Mouse (Mus musculus) heart, postnatal 0 days (tissue): ENCODE results near the gene Afap1. TPM values are rescaled to one million over a fixed set of nuclear protein-coding genes. Genes with fewer than 3 reads are reported as not detected.

Experiments
- ATAC-seq: fragments of 200-750 bp; cut with Nextera tagmentation; 2 replicates; pipeline ENCODE4 v1.8.0; 2017; ENCODE audit warnings: low read depth, moderate number of reproducible peaks, moderate library complexity; ENCODE audit not compliant: insufficient read depth
- DNase-seq: peaks from one replicate; pipeline ENCODE4 v3.0.0-alpha.2; 2016; ENCODE audit warnings: low spot score
- H3K27ac ChIP-seq: fragments of 300-500 bp; sonication (generic); 2 replicates; pipeline ENCODE4 v1.5.1; 2014; ENCODE audit warnings: low read depth, mild to moderate bottlenecking
- H3K27me3 ChIP-seq: fragments of 300-500 bp; sonication (generic); 2 replicates; pipeline ENCODE4 v1.6.1; 2014; ENCODE audit warnings: low read length, mixed read lengths; ENCODE audit not compliant: control insufficient read depth, insufficient read depth
- H3K36me3 ChIP-seq: fragments of 300-500 bp; sonication (generic); replicated peaks from 2 replicates; pipeline ENCODE4 v1.6.1; 2014; ENCODE audit warnings: low read length, mixed read lengths; ENCODE audit not compliant: control insufficient read depth, insufficient read depth
- H3K4me1 ChIP-seq: fragments of 300-500 bp; sonication (generic); 2 replicates; pipeline ENCODE4 v1.6.1; 2014; ENCODE audit warnings: antibody characterized with exemption; ENCODE audit not compliant: control insufficient read depth, insufficient read depth
- H3K4me2 ChIP-seq: fragments of 300-500 bp; sonication (generic); 2 replicates; pipeline ENCODE4 v1.6.1; 2014; ENCODE audit warnings: low read depth, mild to moderate bottlenecking, low read length, moderate library complexity
- H3K4me3 ChIP-seq: fragments of 300-500 bp; sonication (generic); 2 replicates; pipeline ENCODE4 v1.5.1; 2014; ENCODE audit warnings: low read depth, low read length
- H3K9ac ChIP-seq: fragments of 300-500 bp; sonication (generic); replicated peaks from 2 replicates; pipeline ENCODE4 v1.6.1; 2014; ENCODE audit warnings: low read depth, low read length, mixed read lengths
- H3K9me3 ChIP-seq: fragments of 300-500 bp; sonication (generic); replicated peaks from 2 replicates; pipeline ENCODE4 v1.6.1; 2016; ENCODE audit warnings: low read length; ENCODE audit not compliant: control insufficient read depth
- CTCF ChIP-seq: IDR thresholded peaks from 2 replicates; pipeline ENCODE4 v1.5.1; 2016; ENCODE audit warnings: antibody characterized with exemption, control low read depth, low read depth
- EP300 ChIP-seq: IDR thresholded peaks from 2 replicates; pipeline ENCODE4 v1.6.1; 2016; ENCODE audit warnings: antibody characterized with exemption, low read depth
- WGBS: fragments of 180-500 bp; shearing (Covaris S2); extraction: QIAGEN DNeasy Blood & Tissue Kit; methylation state at CpG from one replicate; pipeline ENCODE4 v1.1.7; 2014; 5-methylcytosine and 5-hydroxymethylcytosine counted together
- polyA plus RNA-seq: library from polyadenylated mRNA; unstranded; fragments of >200 nt; fragmentation: Nextera tagmentation; extraction: Ambion mirVana; gene quantifications from 2 replicates; pipeline ENCODE4 v1.2.1, GENCODE M21; 2015
- total RNA-seq: library from RNA; depleted of rRNA; stranded (reverse); fragments of >200 nt; gene quantifications from 2 replicates; pipeline ENCODE4 v1.2.3, GENCODE M21; 2014; ENCODE audit warnings: low replicate concordance

Afap1 gene
- total and polyA plus RNA-seq, 2 experiments from 2014 or later: 14.9 to 30.3 TPM

GRCm38 (mm10) chr5:35946841-35947240 lies 53.7 kb downstream of the Afap1 start:
- H3K4me2 ChIP-seq: no peak overlapping the region
- H3K36me3 ChIP-seq: peaks cover 49% of the 10 kb centered on the region
- no peak for TF ChIP-seq EP300
- TF ChIP-seq CTCF: no peak
- H3K9ac ChIP-seq: no peak overlapping the region
- H3K9me3 ChIP-seq: no peaks in the 10 kb centered on the region
- peak overlapping the region; percentile 4; the same call in 1 of the 2 replicates for H3K27ac ChIP-seq
- peaks cover 15% of the 10 kb centered on the region for H3K4me1 ChIP-seq
- DNase-seq (no peak), ATAC-seq (peak; percentile 49; the same call in 1 of the 2 replicates)
- H3K4me3 ChIP-seq: no peak overlapping the region
- WGBS: 43% methylated on average over 2 of the region's 2 CpGs
- no peaks in the 10 kb centered on the region for H3K27me3 ChIP-seq

DNA sequence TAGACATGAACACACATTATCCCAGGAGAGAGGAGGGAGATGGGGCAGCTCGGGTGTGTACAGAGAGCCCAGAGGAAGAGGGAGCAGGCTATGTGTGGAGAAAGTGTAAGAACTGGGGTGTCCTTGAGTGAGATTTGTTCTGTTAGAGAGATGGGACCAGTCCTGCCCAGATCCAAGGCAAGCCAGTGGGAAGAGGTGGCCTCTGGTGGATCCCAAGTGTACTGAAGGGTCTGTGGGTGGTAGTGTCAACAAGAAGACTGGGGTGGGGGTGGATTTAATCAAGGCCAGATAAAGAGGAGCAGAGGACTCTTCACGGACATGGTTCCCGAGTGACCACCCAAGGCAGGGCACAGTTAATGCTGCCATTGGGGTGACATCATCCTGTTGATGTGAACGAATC lies 54.3 kb downstream of the Afap1 start:
- 40% methylated on average over 4 of the region's 4 CpGs for WGBS
- H3K9ac ChIP-seq: no peak overlapping the region
- H3K4me1 ChIP-seq: peaks cover 15% of the 10 kb centered on the region
- H3K4me3 ChIP-seq: no peak overlapping the region
- no peak for TF ChIP-seq EP300
- peak; percentile 43 for TF ChIP-seq CTCF
- H3K27me3 ChIP-seq: no peaks in the 10 kb centered on the region
- peak; percentile 45 for DNase-seq
- H3K9me3 ChIP-seq: no peaks in the 10 kb centered on the region
- H3K36me3 ChIP-seq: peaks cover 54% of the 10 kb centered on the region
- ATAC-seq: peak; percentile 29; the same call in 1 of the 2 replicates
- H3K27ac ChIP-seq: peak overlapping the region; percentile 46; the same call in 1 of the 2 replicates
- H3K4me2 ChIP-seq: no peak overlapping the region

GRCm38 (mm10) chr5:35948225-35948975 lies 55.3 kb downstream of the Afap1 start:
- H3K9ac ChIP-seq: no peak overlapping the region
- H3K4me2 ChIP-seq: no peak overlapping the region
- H3K4me1 ChIP-seq: peaks cover 11% of the 10 kb centered on the region
- peak overlapping the region; percentile 46 for H3K27ac ChIP-seq
- DNase-seq (no peak), ATAC-seq (0 out of 2 replicates have a peak, but pooled peaks have one; percentile 18)
- no peak overlapping the region for H3K4me3 ChIP-seq
- H3K36me3 ChIP-seq: peaks cover 63% of the 10 kb centered on the region
- 54% methylated on average over 15 of the region's 15 CpGs for WGBS
- H3K27me3 ChIP-seq: no peaks in the 10 kb centered on the region
- TF ChIP-seq EP300: no peak
- TF ChIP-seq CTCF: no peak
- H3K9me3 ChIP-seq: no peaks in the 10 kb centered on the region

DNA sequence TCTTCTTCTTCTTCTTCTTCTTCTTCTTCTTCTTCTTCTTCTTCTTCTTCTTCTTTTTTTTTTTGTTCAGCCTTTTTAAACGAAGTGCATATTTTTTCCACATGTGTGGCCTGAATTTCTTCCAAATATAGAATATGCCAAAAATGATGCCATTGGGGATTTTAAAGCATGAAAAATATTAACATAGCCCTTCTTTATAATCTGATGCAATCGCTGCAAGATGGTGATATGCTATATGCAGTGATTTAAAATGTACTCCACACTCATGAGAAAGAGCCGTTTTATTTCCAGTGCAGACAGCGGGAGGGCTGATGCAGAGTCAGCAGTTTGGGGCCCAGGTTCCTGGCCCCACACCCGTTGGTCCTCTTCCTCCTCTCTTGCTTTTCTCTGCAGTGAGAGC lies 55.9 kb downstream of the Afap1 start:
- Histone ChIP-seq H3K4me1 (peaks cover 11% of the 10 kb centered on the region), H3K27ac (no peak overlapping the region), H3K9me3 (no peaks in the 10 kb centered on the region), H3K4me2 (no peak overlapping the region), H3K36me3 (peaks cover 63% of the 10 kb centered on the region), H3K9ac (no peak overlapping the region), H3K4me3 (no peak overlapping the region), H3K27me3 (no peaks in the 10 kb centered on the region)
- no peak for ATAC-seq
- 69% methylated on average over 5 of the region's 5 CpGs for WGBS
- TF ChIP-seq CTCF (no peak), EP300 (no peak)
- no peak for DNase-seq

- Histone ChIP-seq H3K9me3 (no peaks in the 10 kb centered on the region), H3K36me3 (peaks cover 72% of the 10 kb centered on the region)
These were observed 57.4 kb downstream of the Afap1 start for GRCm38 (mm10) chr5:35950504-35950903.

More at GRCm38 (mm10) chr5:35950504-35950903, 57.4 kb downstream of the Afap1 start:
- 86% methylated on average over 7 of the region's 7 CpGs for WGBS
- peaks cover 11% of the 10 kb centered on the region for H3K4me1 ChIP-seq
- DNase-seq (no peak), ATAC-seq (no peak)
- no peak overlapping the region for H3K27ac ChIP-seq
- TF ChIP-seq CTCF (no peak), EP300 (no peak)
- no peak overlapping the region for H3K9ac ChIP-seq
- no peaks in the 10 kb centered on the region for H3K27me3 ChIP-seq
- H3K4me2 ChIP-seq: no peak overlapping the region
- H3K4me3 ChIP-seq: no peak overlapping the region
